Mouse (Mus musculus): ENCODE results near the gene Tmem184b.

Gene Tmem184b

GRCm38 (mm10) chr15:79335061-79335655 lies 68.2 kb downstream of the Tmem184b start:
- DNase-seq (ENCODE audit: low spot score), result no peak

GRCm38 (mm10) chr15:79333409-79333808 lies 70.0 kb downstream of the Tmem184b start:
- DNase-seq (ENCODE audit: low spot score), result no peak

GRCm38 (mm10) chr15:79330521-79330920 lies 72.8 kb downstream of the Tmem184b start:
- no peak for DNase-seq (ENCODE audit: low spot score)

GRCm38 (mm10) chr15:79329979-79330363 lies 73.4 kb downstream of the Tmem184b start:
- no peak for DNase-seq (ENCODE audit: low spot score)

GRCm38 (mm10) chr15:79329346-79329978 lies 73.9 kb downstream of the Tmem184b start:
- DNase-seq (ENCODE audit: low spot score), result no peak

- no peak for DNase-seq (ENCODE audit: low spot score)
These were observed 74.5 kb downstream of the Tmem184b start for GRCm38 (mm10) chr15:79328939-79329275.

- peak; percentile 93 for DNase-seq (ENCODE audit: low spot score)
These were observed 75.1 kb downstream of the Tmem184b start, which contains the start of gene Pla2g6 for GRCm38 (mm10) chr15:79328058-79328938. TSS of gene Pla2g6 (minus strand) at chr15:79328390.

- DNase-seq (ENCODE audit: low spot score), result no peak
These were observed 76.1 kb downstream of the Tmem184b start for GRCm38 (mm10) chr15:79326971-79327961.

- DNase-seq (ENCODE audit: low spot score), result no peak
These were observed 77.1 kb downstream of the Tmem184b start for GRCm38 (mm10) chr15:79326264-79326663.

- DNase-seq (ENCODE audit: low spot score), result no peak
These were observed 77.6 kb downstream of the Tmem184b start for GRCm38 (mm10) chr15:79325742-79326141.

- no peak for DNase-seq (ENCODE audit: low spot score)
These were observed 79.0 kb downstream of the Tmem184b start for GRCm38 (mm10) chr15:79324373-79324772.

- no peak for DNase-seq (ENCODE audit: low spot score)
These were observed 79.6 kb downstream of the Tmem184b start for GRCm38 (mm10) chr15:79323791-79324155.

GRCm38 (mm10) chr15:79322991-79323790 lies 80.2 kb downstream of the Tmem184b start:
- DNase-seq (ENCODE audit: low spot score), result no peak

- DNase-seq (ENCODE audit: low spot score), result no peak
These were observed 80.9 kb downstream of the Tmem184b start for GRCm38 (mm10) chr15:79322281-79322990.

- no peak for DNase-seq (ENCODE audit: low spot score)
These were observed 81.6 kb downstream of the Tmem184b start for GRCm38 (mm10) chr15:79321733-79322190.

GRCm38 (mm10) chr15:79313848-79314369 lies 89.5 kb downstream of the Tmem184b start:
- no peak for DNase-seq (ENCODE audit: low spot score)
